Mouse (Mus musculus) CD4-positive, CD25-positive, alpha-beta regulatory T cell, adult 2 months (primary cell): ENCODE results near the gene Ahdc1.
"Not testable (repeated sequence)": the region's sequence is repeated elsewhere in the genome, so short reads cannot be mapped to it uniquely, and the experiment has no call there.

Experiments
- DNase-seq: peaks from one replicate; pipeline ENCODE4 v3.0.0-alpha.2; 2012; ENCODE audit warnings: low read depth, low spot score

The Ahdc1 gene

DNA sequence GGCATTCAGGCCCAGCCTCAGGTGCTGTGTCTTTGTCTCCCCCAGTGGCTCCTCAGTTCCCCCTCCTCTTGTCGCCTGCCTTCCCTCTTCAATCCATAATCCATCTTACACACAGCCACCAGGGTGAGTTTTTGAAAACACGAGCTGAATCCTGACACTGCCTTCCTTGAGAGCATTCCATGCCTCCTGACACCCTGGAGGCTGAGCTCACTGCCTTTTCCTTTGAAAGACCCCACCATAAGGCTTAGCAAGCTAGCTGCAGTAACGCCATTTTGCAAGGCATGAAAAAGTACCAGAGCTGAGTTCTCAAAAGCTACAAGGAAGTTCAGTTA is 84.6 kb downstream of the Ahdc1 start:
- DNase-seq: not testable (repeated sequence)

DNA sequence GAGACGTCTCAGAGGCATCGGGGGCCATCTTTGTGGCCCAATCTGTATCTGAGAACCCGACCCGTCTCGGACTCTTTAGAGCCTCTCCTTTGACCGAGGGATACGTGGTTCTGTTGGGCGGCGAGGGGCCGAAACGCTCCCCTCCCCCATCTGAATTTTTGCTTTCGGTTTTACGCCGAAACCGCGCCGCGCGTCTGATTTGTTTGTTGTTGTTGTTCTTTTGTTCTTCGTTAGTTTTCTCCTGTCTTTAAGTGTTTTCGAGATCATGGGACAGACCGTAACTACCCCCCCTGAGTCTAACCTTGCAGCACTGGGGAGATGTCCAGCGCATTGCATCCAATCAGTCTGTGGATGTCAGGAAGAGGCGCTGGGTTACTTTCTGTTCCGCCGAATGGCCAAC is 85.6 kb downstream of the Ahdc1 start:
- not testable (repeated sequence) for DNase-seq

GRCm38 (mm10) chr4:133101751-133102150 is 90.7 kb downstream of the Ahdc1 start:
- no peak for DNase-seq

- DNase-seq: no peak
Measured at GRCm38 (mm10) chr4:133103525-133104193, 92.6 kb downstream of the Ahdc1 start.

GRCm38 (mm10) chr4:133104194-133104569 is 93.1 kb downstream of the Ahdc1 start:
- no peak for DNase-seq

DNA sequence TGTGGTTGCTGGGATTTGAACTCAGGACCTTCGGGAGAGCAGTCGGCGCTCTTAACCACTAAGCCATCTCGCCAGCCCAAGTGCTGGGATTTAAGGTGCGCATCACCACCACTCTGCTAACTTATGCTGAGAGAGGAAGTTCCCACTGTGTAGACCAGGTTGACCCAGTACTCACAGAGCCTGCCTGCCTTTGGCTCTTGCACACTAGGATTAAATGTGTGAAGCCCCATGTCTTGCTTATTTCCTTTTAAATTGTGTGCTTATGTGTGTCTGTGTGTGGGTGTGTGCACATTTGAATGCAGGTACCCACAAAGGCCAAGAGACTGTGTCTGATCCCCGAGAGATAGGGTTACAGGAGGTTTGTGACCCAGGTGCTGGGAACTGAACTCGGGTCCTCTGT is 95.6 kb downstream of the Ahdc1 start:
- no peak for DNase-seq

DNA sequence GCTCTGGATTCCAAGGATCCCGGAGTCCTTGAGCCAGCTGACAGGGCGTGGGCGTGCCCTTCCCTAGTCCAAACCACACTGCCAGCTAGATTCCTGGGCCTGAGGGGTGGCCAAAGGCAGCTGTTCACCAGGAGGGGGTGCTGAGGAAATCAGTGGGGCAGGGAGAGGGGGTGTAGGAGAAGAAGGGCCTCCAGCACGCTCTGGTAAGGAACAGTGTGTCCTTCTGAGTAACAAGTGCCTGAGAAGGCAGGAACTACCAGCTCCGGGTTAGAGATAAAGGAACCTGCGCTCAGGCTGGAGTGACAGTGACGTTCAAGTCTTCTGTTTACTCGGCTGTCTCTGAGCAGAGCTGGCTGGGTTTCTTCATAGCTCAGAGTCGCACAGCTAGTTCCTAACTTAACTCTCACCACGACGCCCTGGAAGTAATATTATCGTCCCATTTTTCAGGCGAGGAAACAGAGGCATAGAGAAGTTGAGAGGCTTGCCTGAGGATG is 96.8 kb downstream of the Ahdc1 start:
- no peak for DNase-seq

DNA sequence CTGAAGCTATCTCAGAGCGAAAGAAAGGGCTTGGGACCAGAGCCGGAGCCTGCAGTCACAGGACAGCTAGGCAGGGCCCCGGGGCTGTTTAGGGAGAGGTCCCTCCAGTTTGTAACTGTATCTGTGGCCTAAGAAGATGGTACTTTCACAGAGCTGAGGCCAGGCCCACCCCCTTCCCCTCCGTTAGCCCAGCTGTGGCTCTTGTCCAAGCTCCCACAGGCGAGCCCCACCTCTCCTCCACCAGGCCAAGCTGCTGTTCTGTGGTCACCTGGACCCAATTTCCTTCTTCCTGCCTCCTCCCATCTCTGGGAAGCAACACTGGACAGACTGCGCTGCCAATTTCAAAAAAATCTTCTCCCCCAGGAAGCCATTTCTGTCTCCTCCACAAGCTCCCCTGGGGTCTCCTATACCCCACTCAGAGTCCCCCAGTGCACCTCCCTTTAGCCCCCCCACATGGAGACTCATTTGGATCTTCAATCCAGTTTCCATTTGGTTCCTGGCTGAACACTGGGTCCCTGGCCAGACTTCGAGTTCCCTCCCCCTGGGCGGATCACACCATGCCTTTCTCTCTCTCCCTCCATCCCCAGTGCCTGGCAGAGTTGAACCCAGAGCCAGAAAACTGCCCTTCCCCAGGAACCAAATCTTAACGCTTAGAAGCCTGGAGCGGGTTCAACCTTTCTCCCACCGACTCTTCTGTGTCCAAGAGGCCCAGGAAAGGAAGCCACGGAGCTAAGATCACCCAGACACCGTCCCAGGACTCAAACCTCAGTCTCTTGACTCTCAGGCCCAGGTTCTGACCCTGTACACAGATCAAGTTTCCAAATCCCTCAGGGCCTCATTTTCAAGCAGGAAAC is 97.6 kb downstream of the Ahdc1 start:
- DNase-seq: no peak

- DNase-seq: no peak
Measured at GRCm38 (mm10) chr4:133109335-133109801, 98.3 kb downstream of the Ahdc1 start.

DNA sequence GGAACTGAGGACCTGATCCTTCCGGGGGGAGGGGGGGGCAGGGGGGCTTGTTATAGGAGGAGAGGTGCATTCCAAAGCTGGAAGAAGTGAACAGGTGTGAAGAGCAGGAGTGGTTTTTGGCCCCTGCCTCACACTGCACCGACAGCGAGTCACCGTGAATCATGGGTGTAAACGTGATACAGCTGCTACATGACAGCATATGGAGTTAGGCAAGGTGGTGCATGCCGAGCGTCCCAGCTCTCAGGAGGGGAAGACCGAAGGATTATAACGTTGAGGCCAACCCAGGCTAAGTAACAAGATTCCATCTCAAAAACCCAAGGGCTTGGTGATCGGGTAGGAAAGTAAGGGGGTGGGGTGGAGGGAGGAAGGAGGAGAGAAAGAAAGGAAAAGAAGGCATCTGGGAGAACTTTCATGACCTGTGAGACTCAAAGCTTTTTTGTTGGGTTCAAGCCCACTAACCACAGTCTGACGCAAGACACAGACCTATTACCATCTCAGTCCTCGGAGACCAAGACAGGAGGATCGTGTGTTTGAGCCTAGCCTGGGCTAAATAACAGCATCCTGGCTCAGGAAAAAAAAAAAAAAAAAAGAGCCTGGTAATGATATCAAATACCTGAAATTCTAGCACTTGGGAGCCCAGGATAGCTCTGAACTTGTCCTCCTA is 101.2 kb downstream of the Ahdc1 start:
- no peak for DNase-seq

DNA sequence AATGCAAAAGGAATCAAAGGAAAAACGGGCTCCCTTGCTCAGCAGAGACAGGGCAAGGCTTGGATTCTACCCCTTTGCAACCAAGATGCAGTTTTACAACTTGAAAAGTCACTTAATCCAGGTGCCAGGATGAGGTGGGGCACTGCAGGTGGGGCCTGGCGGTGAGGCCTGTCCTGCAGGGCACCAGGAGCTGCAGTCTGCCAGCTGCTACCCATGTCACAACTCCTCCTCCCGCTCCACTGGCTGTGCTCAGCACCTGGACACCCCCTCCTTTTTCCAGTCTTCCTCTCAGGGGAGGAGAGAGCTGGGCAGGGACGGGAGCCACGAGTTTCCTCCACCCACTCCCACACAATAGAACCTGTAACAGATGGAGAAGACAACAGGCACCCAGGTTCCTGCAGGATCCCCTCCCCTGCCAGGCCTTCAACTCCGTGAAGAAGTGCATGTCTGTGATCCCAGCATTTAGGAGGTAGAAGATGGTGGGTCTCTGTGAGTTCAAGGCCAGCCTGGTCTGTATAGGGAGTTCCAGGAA is 102.4 kb downstream of the Ahdc1 start:
- DNase-seq: no peak

- no peak for DNase-seq
Measured at GRCm38 (mm10) chr4:133114762-133115161, 103.7 kb downstream of the Ahdc1 start.

DNA sequence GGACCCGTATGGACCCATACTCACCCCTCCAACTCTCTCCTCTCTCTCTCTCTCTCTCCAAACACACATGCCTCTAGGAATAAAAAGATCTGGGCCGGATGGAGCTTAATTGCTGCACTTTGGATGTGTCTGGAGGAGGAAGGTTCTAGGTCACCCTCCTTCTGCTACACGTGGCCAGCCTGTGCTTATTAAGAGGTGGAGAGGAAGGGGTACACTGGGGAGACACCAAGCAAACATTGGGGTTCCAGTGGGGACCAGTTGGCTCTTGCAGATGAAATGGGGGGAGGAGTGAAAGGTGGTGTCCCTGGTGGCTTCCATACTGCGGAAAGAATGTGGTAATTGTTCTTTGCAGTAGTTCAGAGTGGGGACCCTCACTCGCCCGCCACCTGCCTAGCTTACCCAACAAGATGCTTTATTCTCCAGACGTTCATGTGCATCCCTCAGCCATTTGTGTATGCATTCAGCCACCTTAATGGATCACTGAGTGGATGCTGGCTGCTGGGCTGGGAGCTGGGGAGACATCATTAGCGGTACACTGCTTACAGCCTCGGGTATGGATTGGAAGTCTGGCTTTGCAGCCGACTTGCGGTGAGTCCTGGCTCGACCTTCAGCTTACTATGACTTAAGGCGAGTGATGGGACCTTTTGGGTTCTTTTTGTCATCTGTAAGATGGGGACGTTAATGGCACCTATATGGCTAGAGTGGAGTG is 104.8 kb downstream of the Ahdc1 start:
- no peak for DNase-seq

- no peak for DNase-seq
Measured at GRCm38 (mm10) chr4:133116756-133117470, 105.9 kb downstream of the Ahdc1 start.

GRCm38 (mm10) chr4:133117556-133118411 is 106.7 kb downstream of the Ahdc1 start:
- peak; percentile 38 for DNase-seq

- DNase-seq: no peak
Measured at GRCm38 (mm10) chr4:133118775-133119375, 107.8 kb downstream of the Ahdc1 start.

GRCm38 (mm10) chr4:133119579-133119978 is 108.5 kb downstream of the Ahdc1 start:
- no peak for DNase-seq

GRCm38 (mm10) chr4:133120833-133121321 is 109.8 kb downstream of the Ahdc1 start:
- DNase-seq: no peak

DNA sequence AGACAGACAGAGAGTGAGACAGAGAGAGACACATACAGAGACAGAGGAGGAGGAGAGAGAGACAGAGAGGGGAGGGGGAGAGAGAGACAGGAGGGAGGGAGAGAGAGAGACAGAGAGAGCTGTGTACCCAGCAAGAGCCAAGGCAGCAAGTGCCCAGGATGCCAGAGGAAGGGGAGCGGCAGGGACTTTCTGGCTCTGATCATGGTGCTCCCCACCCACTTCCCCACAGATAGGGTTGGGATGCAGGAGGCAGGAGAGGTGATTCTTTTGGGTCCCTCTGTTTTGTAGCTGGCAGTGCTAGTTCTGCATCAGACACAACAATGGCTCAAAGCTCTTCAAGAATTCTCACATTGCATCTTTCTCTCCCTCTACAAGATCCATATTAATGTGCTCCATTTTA is 110.4 kb downstream of the Ahdc1 start:
- DNase-seq: no peak
